Mouse (Mus musculus): Measurements from ENCODE around the gene Synpo2l. TPM values are rescaled to one million over a fixed set of nuclear protein-coding genes. Genes with fewer than 3 reads are reported as not detected.
"Not testable (repeated sequence)": the region's sequence is repeated elsewhere in the genome, so short reads cannot be mapped to it uniquely, and the experiment has no call there.

The Synpo2l gene
- polyA plus RNA-seq (2015; fragmentation: Nextera tagmentation; extraction: Ambion mirVana): 0.68 and 1.3 TPM in 2 replicates

DNA sequence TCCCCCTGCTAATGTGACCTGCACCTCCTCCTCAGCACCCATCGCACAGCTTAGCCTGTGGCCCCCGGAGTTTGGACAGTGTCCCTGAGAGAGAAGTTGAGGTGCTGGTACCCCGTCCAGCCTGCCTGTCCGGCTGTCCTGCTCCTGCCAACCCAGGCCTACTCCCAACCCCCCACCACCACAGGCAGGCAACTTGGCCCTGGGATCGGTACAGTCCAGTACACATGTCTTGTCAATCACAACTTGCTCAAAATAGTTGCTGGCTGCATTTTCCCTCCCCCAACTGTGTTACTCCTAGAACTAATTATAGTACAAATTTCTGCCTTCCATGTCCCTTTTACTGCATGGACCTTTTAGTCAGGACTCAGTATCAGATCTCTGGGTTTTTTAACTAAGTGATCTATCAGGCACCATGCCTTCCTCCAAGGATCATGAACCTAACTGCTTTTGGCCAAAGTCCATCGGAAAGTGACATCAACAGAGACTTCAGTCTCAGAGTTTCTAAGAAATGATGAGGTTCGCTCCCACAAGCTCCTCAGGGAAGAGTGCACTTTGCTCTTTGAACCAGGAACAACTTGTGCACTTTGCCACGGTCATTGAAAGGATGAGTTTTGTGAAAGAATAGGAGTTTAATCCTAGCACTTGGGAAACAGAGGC, at the start of gene Synpo2l:
Gene Synpo2l, minus strand, starts transcription at position 201 of the 657 bp plus-strand sequence.
- H3K9ac ChIP-seq: no peak within 1 kb of the TSS

DNA sequence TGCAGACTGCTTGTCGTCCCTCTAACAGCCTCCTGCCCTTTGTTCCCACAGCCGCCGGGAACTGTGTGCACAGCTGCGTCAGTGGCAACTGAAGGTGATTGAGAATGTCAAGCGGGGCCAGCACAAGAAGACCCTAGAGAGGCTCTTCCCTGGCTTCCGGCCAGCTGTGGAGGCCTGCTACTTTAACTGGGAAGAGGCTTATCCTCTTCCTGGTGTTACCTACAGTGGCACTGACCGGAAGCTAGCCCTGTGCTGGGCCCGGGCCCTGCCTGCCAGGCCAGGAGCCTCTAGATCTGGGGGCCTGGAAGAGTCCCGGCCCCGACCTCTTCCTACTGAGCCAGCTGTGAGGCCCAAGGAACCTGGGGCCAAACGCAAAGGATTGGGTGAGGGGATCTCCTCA, 45.7 kb upstream of the Synpo2l start:
- H3K4me2 ChIP-seq: no peak overlapping the region
- no peak overlapping the region for H3K4me3 ChIP-seq (replicated peaks)
- H3K36me3 ChIP-seq (replicated peaks): peaks cover 79% of the 10 kb centered on the region
- no peak overlapping the region for H3K9ac ChIP-seq
- WGBS (ENCODE audit: insufficient replicate concordance): 75% methylated on average over 11 of the region's 11 CpGs
- ATAC-seq (ENCODE audit: insufficient read depth): no peak
- no peak overlapping the region for H3K27ac ChIP-seq (replicated peaks)
- no peaks in the 10 kb centered on the region for H3K9me3 ChIP-seq (replicated peaks)
- no peaks in the 10 kb centered on the region for H3K27me3 ChIP-seq
- peaks cover 41% of the 10 kb centered on the region for H3K4me1 ChIP-seq (replicated peaks)

More for the DNA sequence above, at the start of gene Synpo2l:
- H3K4me3 ChIP-seq (replicated peaks): no peak within 1 kb of the TSS
- H3K4me1 ChIP-seq (replicated peaks): peaks cover 3% of the 10 kb centered on the region; the same call in 1 of the 2 replicates
- no peak within 1 kb of the TSS for H3K27ac ChIP-seq (replicated peaks)
- H3K27me3 ChIP-seq: peaks cover 68% of the 10 kb centered on the region
- H3K9me3 ChIP-seq (replicated peaks): no peaks in the 10 kb centered on the region
- 58% methylated on average over 8 of the region's 8 CpGs for WGBS (ENCODE audit: insufficient replicate concordance)
- H3K36me3 ChIP-seq (replicated peaks): no peaks in the 10 kb centered on the region
- H3K4me2 ChIP-seq: no peak within 1 kb of the TSS
- no peak for ATAC-seq (ENCODE audit: insufficient read depth)

- Histone ChIP-seq H3K4me1 (replicated peaks) (peaks cover 56% of the 10 kb centered on the region), H3K9ac (peak overlapping the region; percentile 96), H3K27me3 (no peaks in the 10 kb centered on the region), H3K4me3 (replicated peaks) (peak overlapping the region; percentile 93), H3K9me3 (replicated peaks) (no peaks in the 10 kb centered on the region), H3K27ac (replicated peaks) (peak overlapping the region; percentile 89; the same call in 1 of the 2 replicates), H3K36me3 (replicated peaks) (peaks cover 44% of the 10 kb centered on the region), H3K4me2 (peak overlapping the region; percentile 98)
- ATAC-seq (ENCODE audit: insufficient read depth): no peak
- WGBS (ENCODE audit: insufficient replicate concordance): 16% methylated on average over 10 of the region's 10 CpGs
These were observed 40.1 kb upstream of the Synpo2l start for GRCm38 (mm10) chr14:20708239-20708638.

DNA sequence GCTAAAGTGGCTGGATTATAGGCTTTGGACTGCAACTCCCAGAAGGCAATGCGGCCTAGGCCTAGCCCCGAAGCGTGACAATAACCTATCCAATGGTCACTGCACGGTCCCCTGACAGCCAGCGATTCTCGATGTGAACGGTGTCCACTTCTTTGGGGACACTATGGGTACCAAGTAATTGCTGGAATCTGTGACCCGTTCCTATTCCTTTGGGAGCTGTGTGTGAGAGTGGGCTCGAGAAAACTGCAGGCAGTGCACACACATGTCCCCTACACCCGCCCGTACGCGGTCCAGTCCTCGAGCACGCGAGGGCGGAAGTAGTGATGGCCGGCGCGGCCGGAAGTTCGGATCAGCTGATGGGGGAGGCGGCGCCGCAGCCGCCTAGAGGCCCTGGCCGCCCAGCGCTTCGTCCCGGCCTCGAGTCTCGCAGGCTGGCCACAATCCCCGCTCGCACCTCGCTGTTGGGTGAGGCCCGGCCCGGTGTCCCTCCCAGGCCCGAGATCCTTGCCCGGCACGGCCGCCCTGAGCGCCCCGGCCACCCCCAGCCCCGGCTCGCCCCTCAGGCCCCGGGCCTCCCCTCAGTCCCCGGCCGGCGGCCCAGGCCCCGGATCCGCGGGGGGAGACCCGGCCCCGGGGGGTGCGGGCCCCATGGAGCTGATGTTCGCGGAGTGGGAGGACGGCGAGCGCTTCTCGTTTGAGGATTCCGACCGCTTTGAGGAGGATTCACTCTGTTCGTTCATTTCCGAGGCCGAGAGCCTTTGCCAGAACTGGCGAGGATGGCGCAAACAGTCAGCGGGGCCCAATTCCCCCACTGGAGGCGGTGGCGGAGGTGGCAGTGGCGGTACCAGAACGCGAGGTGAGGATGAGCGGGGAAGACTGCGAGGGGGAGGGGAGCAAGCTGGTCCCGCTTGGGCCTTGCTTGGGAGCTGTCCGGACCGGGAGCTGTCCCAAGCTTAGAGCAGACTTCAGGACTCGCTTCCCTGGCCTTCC, 39.3 kb upstream of the Synpo2l start, which contains the start of gene Zswim8:
Gene Zswim8, plus strand, starts transcription at position 352 of the 990 bp plus-strand sequence.
- H3K4me3 ChIP-seq (replicated peaks): peak within 1 kb of the TSS; percentile 93
- peaks cover 54% of the 10 kb centered on the region for H3K4me1 ChIP-seq (replicated peaks)
- H3K27ac ChIP-seq (replicated peaks): peak within 1 kb of the TSS; percentile 89
- peak; percentile 88 for ATAC-seq (ENCODE audit: insufficient read depth)
- H3K4me2 ChIP-seq: peak within 1 kb of the TSS; percentile 98
- H3K9me3 ChIP-seq (replicated peaks): no peaks in the 10 kb centered on the region
- peak within 1 kb of the TSS; percentile 96 for H3K9ac ChIP-seq
- H3K27me3 ChIP-seq: no peaks in the 10 kb centered on the region
- WGBS (ENCODE audit: insufficient replicate concordance): under 1% methylated on average over 80 of the region's 80 CpGs
- peaks cover 37% of the 10 kb centered on the region for H3K36me3 ChIP-seq (replicated peaks)

DNA sequence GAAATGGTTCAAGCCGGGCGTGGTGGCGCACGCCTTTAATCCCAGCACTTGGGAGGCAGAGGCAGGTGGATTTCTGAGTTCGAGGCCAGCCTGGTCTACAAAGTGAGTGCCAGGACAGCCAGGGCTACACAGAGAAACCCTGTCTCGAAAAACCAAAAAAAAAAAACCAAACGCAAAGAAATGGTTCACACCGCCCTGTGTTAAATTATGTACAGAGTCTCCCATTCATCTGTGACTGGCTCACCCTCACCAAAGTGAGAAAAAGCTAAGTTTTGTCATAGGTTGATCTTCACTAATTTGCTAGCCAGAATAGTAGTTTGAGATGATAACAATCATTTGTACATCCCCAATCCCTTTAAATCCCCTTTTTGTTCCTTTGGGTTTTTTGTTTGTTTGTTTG, 35.3 kb upstream of the Synpo2l start:
- Histone ChIP-seq H3K36me3 (replicated peaks) (peaks cover 21% of the 10 kb centered on the region), H3K4me3 (replicated peaks) (peak overlapping the region; percentile 95), H3K4me1 (replicated peaks) (peaks cover 64% of the 10 kb centered on the region), H3K9ac (peak overlapping the region; percentile 81), H3K4me2 (peak overlapping the region; percentile 81), H3K27ac (replicated peaks) (peak overlapping the region; percentile 95)
- 5% methylated on average over 8 of the region's 8 CpGs for WGBS (ENCODE audit: insufficient replicate concordance)
- not testable (repeated sequence) for ATAC-seq (ENCODE audit: insufficient read depth); H3K27me3 ChIP-seq; H3K9me3 ChIP-seq (replicated peaks)

- H3K27ac ChIP-seq (replicated peaks): peak within 1 kb of the TSS; percentile 95
- no peaks in the 10 kb centered on the region for H3K9me3 ChIP-seq (replicated peaks)
- no peaks in the 10 kb centered on the region for H3K27me3 ChIP-seq
- H3K36me3 ChIP-seq (replicated peaks): peaks cover 26% of the 10 kb centered on the region
- peaks cover 64% of the 10 kb centered on the region for H3K4me1 ChIP-seq (replicated peaks)
- peak within 1 kb of the TSS; percentile 81 for H3K4me2 ChIP-seq
- WGBS (ENCODE audit: insufficient replicate concordance): under 1% methylated on average over 61 of the region's 61 CpGs
- peak; percentile 76 for ATAC-seq (ENCODE audit: insufficient read depth)
- H3K9ac ChIP-seq: peak within 1 kb of the TSS; percentile 81
- H3K4me3 ChIP-seq (replicated peaks): peak within 1 kb of the TSS; percentile 95
These were observed 34.7 kb upstream of the Synpo2l start, which contains the start of gene Chchd1 for GRCm38 (mm10) chr14:20702741-20703381. Gene Chchd1, plus strand, starts transcription at chr14:20703006.

DNA sequence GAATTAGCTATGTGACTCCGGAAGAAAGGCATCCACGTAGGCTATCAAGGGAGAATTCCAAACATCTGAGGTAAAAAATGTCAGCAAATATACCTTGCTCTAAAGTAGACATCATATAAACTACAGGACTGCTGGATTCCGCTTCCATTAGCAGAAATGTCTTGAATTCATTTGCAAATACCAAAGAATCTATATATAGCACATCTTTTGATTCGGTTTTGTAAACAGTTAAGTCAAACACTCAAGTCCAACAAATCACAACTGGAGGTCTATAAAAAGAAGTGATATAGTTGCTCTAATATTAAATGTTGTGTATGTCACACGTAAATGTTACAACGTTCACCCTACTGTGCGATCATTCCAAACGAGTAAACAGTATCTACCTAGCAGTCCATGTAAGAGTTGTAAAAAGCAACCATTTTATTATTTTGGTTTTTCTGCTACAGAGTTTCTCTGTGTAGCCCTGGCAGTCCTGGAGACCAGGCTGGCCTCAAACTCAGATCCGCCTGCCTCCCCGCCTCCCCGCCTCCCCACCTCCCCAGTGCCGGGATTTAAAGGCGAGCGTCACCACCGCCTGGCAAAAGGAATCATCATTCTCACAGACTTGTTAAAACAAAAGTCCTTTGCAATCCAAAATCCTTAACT, 34.1 kb upstream of the Synpo2l start:
- 8% methylated on average over 15 of the region's 15 CpGs for WGBS (ENCODE audit: insufficient replicate concordance)
- peaks cover 67% of the 10 kb centered on the region for H3K4me1 ChIP-seq (replicated peaks)
- H3K36me3 ChIP-seq (replicated peaks): peaks cover 29% of the 10 kb centered on the region
- peak; percentile 27 for ATAC-seq (ENCODE audit: insufficient read depth)
- H3K27ac ChIP-seq (replicated peaks): peak overlapping the region; percentile 95
- H3K4me3 ChIP-seq (replicated peaks): peak overlapping the region; percentile 95
- no peaks in the 10 kb centered on the region for H3K9me3 ChIP-seq (replicated peaks)
- H3K9ac ChIP-seq: peak overlapping the region; percentile 81
- no peaks in the 10 kb centered on the region for H3K27me3 ChIP-seq
- H3K4me2 ChIP-seq: peak overlapping the region; percentile 81

DNA sequence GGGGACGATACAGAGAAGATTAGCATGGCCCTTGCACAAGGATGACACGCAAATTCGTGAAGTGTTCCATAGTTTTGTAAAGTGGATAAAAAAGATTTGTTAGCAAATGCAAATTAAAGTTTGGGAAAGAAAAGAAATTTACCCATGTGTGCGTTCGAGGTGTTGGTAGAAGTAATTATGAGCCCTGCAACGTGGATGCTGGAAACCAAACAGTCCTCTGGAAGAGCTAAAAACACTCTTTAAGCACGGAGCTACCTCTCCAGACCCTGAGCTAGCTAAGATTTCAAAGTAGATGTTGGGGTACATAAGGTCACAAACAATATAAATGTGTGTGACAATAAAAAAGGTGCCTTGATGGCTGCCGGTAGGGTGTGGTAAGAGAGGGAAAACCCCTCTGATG, 33.4 kb upstream of the Synpo2l start:
- H3K36me3 ChIP-seq (replicated peaks): peaks cover 29% of the 10 kb centered on the region
- WGBS (ENCODE audit: insufficient replicate concordance): 68% methylated on average over 8 of the region's 8 CpGs
- no peaks in the 10 kb centered on the region for H3K27me3 ChIP-seq
- no peaks in the 10 kb centered on the region for H3K9me3 ChIP-seq (replicated peaks)
- H3K4me2 ChIP-seq: peak overlapping the region; percentile 81
- peak overlapping the region; percentile 95 for H3K4me3 ChIP-seq (replicated peaks)
- H3K9ac ChIP-seq: peak overlapping the region; percentile 16; the same call in 1 of the 2 replicates
- peaks cover 67% of the 10 kb centered on the region for H3K4me1 ChIP-seq (replicated peaks)
- no peak for ATAC-seq (ENCODE audit: insufficient read depth)
- H3K27ac ChIP-seq (replicated peaks): no peak overlapping the region

- Histone ChIP-seq H3K9me3 (replicated peaks) (no peaks in the 10 kb centered on the region), H3K36me3 (replicated peaks) (peaks cover 27% of the 10 kb centered on the region), H3K4me1 (replicated peaks) (peaks cover 76% of the 10 kb centered on the region), H3K27me3 (no peaks in the 10 kb centered on the region), H3K9ac (no peak overlapping the region), H3K4me2 (no peak overlapping the region), H3K27ac (replicated peaks) (no peak overlapping the region), H3K4me3 (replicated peaks) (no peak overlapping the region)
- WGBS (ENCODE audit: insufficient replicate concordance): 73% methylated on average over 3 of the region's 3 CpGs
- ATAC-seq (ENCODE audit: insufficient read depth): no peak
These were observed 32.2 kb upstream of the Synpo2l start for GRCm38 (mm10) chr14:20700362-20700761.

DNA sequence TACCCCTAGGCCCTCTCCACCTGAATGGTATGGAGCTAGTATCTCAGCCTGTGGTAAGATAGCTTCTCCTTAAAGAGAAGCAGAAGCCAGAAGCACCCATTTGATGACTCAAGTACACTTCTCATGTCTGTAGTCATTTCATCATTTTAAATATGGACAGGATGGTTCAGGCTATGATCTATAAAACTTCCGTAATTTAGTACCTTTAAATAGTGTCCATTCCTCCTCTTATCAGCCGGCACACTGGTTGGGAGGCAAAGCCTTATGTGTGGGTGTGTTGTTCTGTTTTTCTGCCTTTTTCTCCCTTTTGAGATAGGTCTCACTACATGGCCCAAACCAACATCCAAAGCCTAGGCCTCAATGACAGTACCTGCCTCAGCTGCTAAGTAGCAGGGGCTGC, 30.4 kb upstream of the Synpo2l start:
- peaks cover 23% of the 10 kb centered on the region for H3K36me3 ChIP-seq (replicated peaks)
- H3K4me3 ChIP-seq (replicated peaks): no peak overlapping the region
- no peaks in the 10 kb centered on the region for H3K27me3 ChIP-seq
- no peak overlapping the region for H3K4me2 ChIP-seq
- no peak overlapping the region for H3K9ac ChIP-seq
- WGBS (ENCODE audit: insufficient replicate concordance): 43% methylated on average over 2 of the region's 2 CpGs
- no peaks in the 10 kb centered on the region for H3K9me3 ChIP-seq (replicated peaks)
- H3K27ac ChIP-seq (replicated peaks): no peak overlapping the region; the same call in 1 of the 2 replicates
- H3K4me1 ChIP-seq (replicated peaks): peaks cover 81% of the 10 kb centered on the region
- ATAC-seq (ENCODE audit: insufficient read depth): no peak
